Mouse (Mus musculus) stomach, postnatal 0 days (tissue): ENCODE measurements around the gene Mmp15. TPM values are rescaled to one million over a fixed set of nuclear protein-coding genes. Genes with fewer than 3 reads are reported as not detected.

Experiments used
- ATAC-seq: fragments of 200-750 bp; cut with Nextera tagmentation; 2 replicates; pipeline ENCODE4 v1.8.0; 2017; ENCODE audit not compliant: low FRiP score, low TSS enrichment
- DNase-seq: peaks from one replicate; pipeline ENCODE4 v3.0.0-alpha.2; 2016; ENCODE audit warnings: low spot score
- H3K27ac ChIP-seq: fragments of 300-500 bp; sonication (generic); replicated peaks from 2 replicates; pipeline ENCODE4 v1.5.1; 2014; ENCODE audit warnings: mild to moderate bottlenecking, control low read depth
- H3K27me3 ChIP-seq: fragments of 300-500 bp; sonication (generic); 2 replicates; pipeline ENCODE4 v1.6.1; 2014; ENCODE audit warnings: low read length; ENCODE audit not compliant: control insufficient read depth, insufficient read depth
- H3K36me3 ChIP-seq: fragments of 300-500 bp; sonication (generic); 2 replicates; pipeline ENCODE4 v1.6.1; 2014; ENCODE audit warnings: low read length, mixed read lengths; ENCODE audit not compliant: control insufficient read depth, insufficient read depth
- H3K4me1 ChIP-seq: fragments of 300-500 bp; sonication (generic); replicated peaks from 2 replicates; pipeline ENCODE4 v1.6.1; 2014; ENCODE audit warnings: antibody characterized with exemption; ENCODE audit not compliant: control insufficient read depth, insufficient read depth
- H3K4me2 ChIP-seq: fragments of 300-500 bp; sonication (generic); replicated peaks from 2 replicates; pipeline ENCODE4 v1.6.1; 2014; ENCODE audit warnings: low read depth, mild to moderate bottlenecking, control low read depth, moderate library complexity
- H3K4me3 ChIP-seq: fragments of 300-500 bp; sonication (generic); 2 replicates; pipeline ENCODE4 v1.5.1; 2014; ENCODE audit warnings: low read depth, low read length, control low read depth
- H3K9ac ChIP-seq: fragments of 300-500 bp; sonication (generic); 2 replicates; pipeline ENCODE4 v1.6.1; 2014; ENCODE audit warnings: mild to moderate bottlenecking, low read length, control low read depth, mixed read lengths
- H3K9me3 ChIP-seq: fragments of 300-500 bp; sonication (generic); 2 replicates; pipeline ENCODE4 v1.6.1; 2016; ENCODE audit warnings: low read length; ENCODE audit not compliant: control insufficient read depth
- CTCF ChIP-seq: IDR thresholded peaks from 2 replicates; pipeline ENCODE4 v1.5.1; 2016; ENCODE audit warnings: antibody characterized with exemption, low read depth, mild to moderate bottlenecking, moderate library complexity
- EP300 ChIP-seq: optimal IDR thresholded peaks from 2 replicates; pipeline ENCODE3; 2016; ENCODE audit warnings: antibody characterized with exemption
- WGBS: fragments of 180-500 bp; shearing (Covaris S2); extraction: QIAGEN DNeasy Blood & Tissue Kit; methylation state at CpG from one replicate; pipeline ENCODE4 v1.1.7; 2014; 5-methylcytosine and 5-hydroxymethylcytosine counted together
- polyA plus RNA-seq: library from polyadenylated mRNA; unstranded; fragments of >200 nt; fragmentation: Nextera tagmentation; extraction: Ambion mirVana; gene quantifications from 2 replicates; pipeline ENCODE4 v1.2.1, GENCODE M21; 2015

Mmp15 gene
- polyA plus RNA-seq, 1 experiment from 2014 or later, result 19.0 TPM

- Histone ChIP-seq H3K4me3 (no peak overlapping the region), H3K27ac (no peak overlapping the region), H3K36me3 (no peaks in the 10 kb centered on the region), H3K9me3 (no peaks in the 10 kb centered on the region), H3K4me1 (no peaks in the 10 kb centered on the region), H3K4me2 (no peak overlapping the region), H3K9ac (no peak overlapping the region), H3K27me3 (no peaks in the 10 kb centered on the region)
- DNase-seq (no peak), ATAC-seq (no peak)
- TF ChIP-seq CTCF (no peak), EP300 (no peak)
- 61% methylated on average over 5 of the region's 5 CpGs for WGBS
Measured at GRCm38 (mm10) chr8:95409518-95409917, 57.5 kb downstream of the Mmp15 start.

- Histone ChIP-seq H3K9me3 (no peaks in the 10 kb centered on the region), H3K36me3 (no peaks in the 10 kb centered on the region), H3K4me2 (no peak overlapping the region), H3K27me3 (no peaks in the 10 kb centered on the region), H3K4me3 (no peak overlapping the region), H3K4me1 (no peaks in the 10 kb centered on the region), H3K9ac (no peak overlapping the region), H3K27ac (no peak overlapping the region)
- 44% methylated on average over 10 of the region's 10 CpGs for WGBS
- ATAC-seq (no peak), DNase-seq (no peak)
- TF ChIP-seq EP300 (no peak), CTCF (no peak)
Measured at GRCm38 (mm10) chr8:95411309-95411972, 59.4 kb downstream of the Mmp15 start.

GRCm38 (mm10) chr8:95422193-95422810, 70.2 kb downstream of the Mmp15 start:
- no peak for TF ChIP-seq EP300
- TF ChIP-seq CTCF, result no peak
- Histone ChIP-seq H3K4me3 (no peak overlapping the region), H3K9ac (no peak overlapping the region), H3K9me3 (no peaks in the 10 kb centered on the region), H3K4me1 (0 out of 2 replicates have a peak, but pooled peaks cover 2% of the 10 kb centered on the region), H3K27ac (no peak overlapping the region), H3K36me3 (peaks cover 19% of the 10 kb centered on the region), H3K4me2 (no peak overlapping the region), H3K27me3 (no peaks in the 10 kb centered on the region)
- DNase-seq, result no peak
- WGBS, result 88% methylated on average over 14 of the region's 14 CpGs
- ATAC-seq, result no peak

Other genes with a start within 250 kb of the Mmp15 start
- 14.1 and 14.2 TPM in 2 replicates for gene Kifc3, start 149.5 kb upstream of the Mmp15 start, polyA plus RNA-seq
- 0.69 and 1.1 TPM in 2 replicates for gene Cngb1, start 45.7 kb upstream of the Mmp15 start, polyA plus RNA-seq
- 0.19 TPM in 1 of 2 replicates, not detected in the other for gene Tepp, start 41.7 kb upstream of the Mmp15 start, polyA plus RNA-seq
- gene Zfp319, start 20.3 kb upstream of the Mmp15 start, polyA plus RNA-seq, result 2.5 TPM in 2 replicates
- gene Usb1, start 20.0 kb upstream of the Mmp15 start, polyA plus RNA-seq, result 21.5 and 24.6 TPM in 2 replicates
- 85.5 and 85.7 TPM in 2 replicates for gene Cfap20, start 82.6 kb downstream of the Mmp15 start, polyA plus RNA-seq
- gene Csnk2a2, start 137.8 kb downstream of the Mmp15 start, polyA plus RNA-seq, result 7.3 and 7.9 TPM in 2 replicates
- gene Ccdc113, start 181.8 kb downstream of the Mmp15 start, polyA plus RNA-seq, result 0.42 and 0.62 TPM in 2 replicates
- gene Prss54, start 224.1 kb downstream of the Mmp15 start, polyA plus RNA-seq, result not detected in 2 replicates